Mouse (Mus musculus) midbrain, embryonic 12.5 days (tissue): Measurements from ENCODE around the gene A030005K14Rik. TPM values are rescaled to one million over a fixed set of nuclear protein-coding genes. Genes with fewer than 3 reads are reported as not detected.

Source experiments
- ATAC-seq: fragments of 200-750 bp; cut with Nextera tagmentation; 2 replicates; pipeline ENCODE4 v1.8.0; 2017; ENCODE audit warnings: low read depth, moderate TSS enrichment, moderate library complexity; ENCODE audit not compliant: low FRiP score
- H3K27ac ChIP-seq: fragments of 300-500 bp; sonication (generic); replicated peaks from 2 replicates; pipeline ENCODE4 v1.5.1; 2016; ENCODE audit warnings: mild to moderate bottlenecking
- H3K27me3 ChIP-seq: fragments of 300-500 bp; sonication (generic); 2 replicates; pipeline ENCODE4 v1.6.1; 2016; ENCODE audit warnings: mild to moderate bottlenecking
- H3K36me3 ChIP-seq: fragments of 300-500 bp; sonication (generic); 2 replicates; pipeline ENCODE4 v1.6.1; 2016
- H3K4me1 ChIP-seq: fragments of 300-500 bp; sonication (generic); 2 replicates; pipeline ENCODE4 v1.6.1; 2016
- H3K4me2 ChIP-seq: fragments of 300-500 bp; sonication (generic); replicated peaks from 2 replicates; pipeline ENCODE4 v1.6.1; 2016; ENCODE audit warnings: mild to moderate bottlenecking, moderate library complexity
- H3K4me3 ChIP-seq: fragments of 300-500 bp; sonication (generic); 2 replicates; pipeline ENCODE4 v1.5.1; 2016; ENCODE audit warnings: mild to moderate bottlenecking
- H3K9ac ChIP-seq: fragments of 300-500 bp; sonication (generic); replicated peaks from 2 replicates; pipeline ENCODE4 v1.6.1; 2016; ENCODE audit warnings: mild to moderate bottlenecking, moderate library complexity
- H3K9me3 ChIP-seq: fragments of 300-500 bp; sonication (generic); 2 replicates; pipeline ENCODE4 v1.6.1; 2016; ENCODE audit warnings: mild to moderate bottlenecking
- WGBS: fragments of 180-500 bp; shearing (Covaris S2); methylation state at CpG from one replicate; pipeline ENCODE4 v1.1.7; 2016; 5-methylcytosine and 5-hydroxymethylcytosine counted together
- polyA plus RNA-seq: library from polyadenylated mRNA; unstranded; fragments of >200 nt; fragmentation: Nextera tagmentation; extraction: Ambion mirVana; gene quantifications from 2 replicates; pipeline ENCODE4 v1.2.1, GENCODE M21; 2016

A030005K14Rik gene
- polyA plus RNA-seq, result not detected in 2 replicates

- no peak within 1 kb of the TSS for H3K4me3 ChIP-seq
- ATAC-seq, result no peak
- no peak within 1 kb of the TSS for H3K9ac ChIP-seq
- no peaks in the 10 kb centered on the region for H3K9me3 ChIP-seq
- H3K27me3 ChIP-seq, result no peaks in the 10 kb centered on the region
- 89% methylated on average over 9 of the region's 9 CpGs for WGBS
- H3K4me1 ChIP-seq, result no peaks in the 10 kb centered on the region
- no peaks in the 10 kb centered on the region for H3K36me3 ChIP-seq
- H3K27ac ChIP-seq, result no peak within 1 kb of the TSS
- no peak within 1 kb of the TSS for H3K4me2 ChIP-seq
These were observed at the start of gene A030005K14Rik for GRCm38 (mm10) chr1:83059278-83059677. Gene A030005K14Rik, minus strand, starts transcription at chr1:83059378.

GRCm38 (mm10) chr1:83107410-83107978, 48.3 kb upstream of the A030005K14Rik start:
- Histone ChIP-seq H3K27me3 (no peaks in the 10 kb centered on the region), H3K4me1 (no peaks in the 10 kb centered on the region), H3K9me3 (no peaks in the 10 kb centered on the region), H3K4me2 (no peak overlapping the region), H3K36me3 (no peaks in the 10 kb centered on the region), H3K27ac (no peak overlapping the region), H3K4me3 (no peak overlapping the region), H3K9ac (no peak overlapping the region)
- WGBS, result 83% methylated on average over 5 of the region's 5 CpGs
- ATAC-seq, result no peak

- Histone ChIP-seq H3K27ac (no peak overlapping the region), H3K36me3 (no peaks in the 10 kb centered on the region), H3K4me3 (no peak overlapping the region), H3K9ac (no peak overlapping the region), H3K4me1 (no peaks in the 10 kb centered on the region), H3K27me3 (no peaks in the 10 kb centered on the region), H3K4me2 (no peak overlapping the region), H3K9me3 (no peaks in the 10 kb centered on the region)
- ATAC-seq, result no peak
- 85% methylated on average over 1 of the region's 1 CpGs for WGBS
These were observed 46.3 kb upstream of the A030005K14Rik start for GRCm38 (mm10) chr1:83105464-83105863.

GRCm38 (mm10) chr1:83101891-83102290, 42.7 kb upstream of the A030005K14Rik start:
- Histone ChIP-seq H3K9ac (no peak overlapping the region), H3K9me3 (no peaks in the 10 kb centered on the region), H3K27ac (no peak overlapping the region), H3K4me3 (no peak overlapping the region), H3K36me3 (no peaks in the 10 kb centered on the region), H3K27me3 (no peaks in the 10 kb centered on the region), H3K4me2 (no peak overlapping the region), H3K4me1 (no peaks in the 10 kb centered on the region)
- ATAC-seq, result no peak
- WGBS, result 71% methylated on average over 3 of the region's 3 CpGs

- H3K9ac ChIP-seq, result no peak overlapping the region
- no peak overlapping the region for H3K4me2 ChIP-seq
- WGBS, result 83% methylated on average over 7 of the region's 7 CpGs
- H3K27ac ChIP-seq, result no peak overlapping the region
- H3K9me3 ChIP-seq, result no peaks in the 10 kb centered on the region
- no peak overlapping the region for H3K4me3 ChIP-seq
- no peak for ATAC-seq
- no peaks in the 10 kb centered on the region for H3K27me3 ChIP-seq
- H3K4me1 ChIP-seq, result no peaks in the 10 kb centered on the region
- H3K36me3 ChIP-seq, result no peaks in the 10 kb centered on the region
These were observed 40.5 kb upstream of the A030005K14Rik start for GRCm38 (mm10) chr1:83099580-83100137.

- no peak for ATAC-seq
- Histone ChIP-seq H3K4me2 (no peak overlapping the region), H3K27ac (no peak overlapping the region), H3K36me3 (no peaks in the 10 kb centered on the region), H3K4me3 (no peak overlapping the region), H3K27me3 (no peaks in the 10 kb centered on the region), H3K9ac (no peak overlapping the region), H3K4me1 (no peaks in the 10 kb centered on the region), H3K9me3 (no peaks in the 10 kb centered on the region)
- WGBS, result 71% methylated on average over 2 of the region's 2 CpGs
These were observed 40.0 kb upstream of the A030005K14Rik start for GRCm38 (mm10) chr1:83099160-83099559.

GRCm38 (mm10) chr1:83096935-83097334, 37.8 kb upstream of the A030005K14Rik start:
- no peaks in the 10 kb centered on the region for H3K9me3 ChIP-seq
- ATAC-seq, result no peak
- no peak overlapping the region for H3K4me3 ChIP-seq
- no peak overlapping the region for H3K27ac ChIP-seq
- 78% methylated on average over 4 of the region's 4 CpGs for WGBS
- H3K27me3 ChIP-seq, result no peaks in the 10 kb centered on the region
- no peak overlapping the region for H3K4me2 ChIP-seq
- no peaks in the 10 kb centered on the region for H3K4me1 ChIP-seq
- no peak overlapping the region for H3K9ac ChIP-seq
- no peaks in the 10 kb centered on the region for H3K36me3 ChIP-seq

- no peaks in the 10 kb centered on the region for H3K27me3 ChIP-seq
- no peaks in the 10 kb centered on the region for H3K9me3 ChIP-seq
- WGBS, result 82% methylated on average over 3 of the region's 3 CpGs
- H3K27ac ChIP-seq, result no peak overlapping the region
- H3K4me3 ChIP-seq, result no peak overlapping the region
- no peaks in the 10 kb centered on the region for H3K36me3 ChIP-seq
- H3K4me2 ChIP-seq, result no peak overlapping the region
- no peak overlapping the region for H3K9ac ChIP-seq
- ATAC-seq, result no peak
- no peaks in the 10 kb centered on the region for H3K4me1 ChIP-seq
These were observed 32.1 kb upstream of the A030005K14Rik start for GRCm38 (mm10) chr1:83091268-83091667.

GRCm38 (mm10) chr1:83084790-83085189, 25.6 kb upstream of the A030005K14Rik start:
- no peaks in the 10 kb centered on the region for H3K27me3 ChIP-seq
- no peak overlapping the region for H3K9ac ChIP-seq
- 88% methylated on average over 2 of the region's 2 CpGs for WGBS

GRCm38 (mm10) chr1:83077016-83077415, 17.8 kb upstream of the A030005K14Rik start:
- ATAC-seq, result no peak
- Histone ChIP-seq H3K4me2 (no peak overlapping the region), H3K36me3 (no peaks in the 10 kb centered on the region), H3K4me1 (no peaks in the 10 kb centered on the region), H3K27me3 (no peaks in the 10 kb centered on the region), H3K9ac (no peak overlapping the region), H3K27ac (no peak overlapping the region), H3K9me3 (no peaks in the 10 kb centered on the region), H3K4me3 (no peak overlapping the region)
- WGBS, result 79% methylated on average over 6 of the region's 6 CpGs

More at GRCm38 (mm10) chr1:83084790-83085189, 25.6 kb upstream of the A030005K14Rik start:
- Histone ChIP-seq H3K4me2 (no peak overlapping the region), H3K27ac (no peak overlapping the region), H3K9me3 (no peaks in the 10 kb centered on the region), H3K36me3 (no peaks in the 10 kb centered on the region), H3K4me1 (no peaks in the 10 kb centered on the region), H3K4me3 (no peak overlapping the region)
- no peak for ATAC-seq

GRCm38 (mm10) chr1:83076190-83076917, 17.2 kb upstream of the A030005K14Rik start:
- H3K9me3 ChIP-seq, result no peaks in the 10 kb centered on the region
- no peaks in the 10 kb centered on the region for H3K36me3 ChIP-seq
- WGBS, result 50% methylated on average over 11 of the region's 11 CpGs
- ATAC-seq, result peak; percentile 84
- H3K4me1 ChIP-seq, result no peaks in the 10 kb centered on the region
- H3K27ac ChIP-seq, result no peak overlapping the region
- H3K9ac ChIP-seq, result no peak overlapping the region
- H3K4me2 ChIP-seq, result peak overlapping the region; percentile 39
- H3K27me3 ChIP-seq, result no peaks in the 10 kb centered on the region
- no peak overlapping the region for H3K4me3 ChIP-seq

- Histone ChIP-seq H3K36me3 (no peaks in the 10 kb centered on the region), H3K27ac (no peak overlapping the region), H3K4me3 (no peak overlapping the region), H3K4me2 (peak overlapping the region; percentile 39), H3K9me3 (no peaks in the 10 kb centered on the region), H3K9ac (no peak overlapping the region), H3K27me3 (no peaks in the 10 kb centered on the region), H3K4me1 (no peaks in the 10 kb centered on the region)
- ATAC-seq, result peak; percentile 54
- 39% methylated on average over 15 of the region's 15 CpGs for WGBS
These were observed 16.5 kb upstream of the A030005K14Rik start for GRCm38 (mm10) chr1:83075526-83076189.
